Mouse (Mus musculus) heart, embryonic 14.5 days (tissue): Measurements from ENCODE around the gene Sec24d. TPM values are rescaled to one million over a fixed set of nuclear protein-coding genes. Genes with fewer than 3 reads are reported as not detected.
A peak's percentile ranks its signal among the peaks of the same experiment; 100 is the strongest.

ENCODE experiments used
- ATAC-seq: fragments of 200-750 bp; cut with Nextera tagmentation; 2 replicates; pipeline ENCODE4 v1.8.0; 2017; ENCODE audit warnings: low read depth, moderate TSS enrichment; ENCODE audit not compliant: insufficient number of reproducible peaks, insufficient read depth, low FRiP score
- H3K27ac ChIP-seq, 2 experiments: fragments of 200-500 bp in 1 of 2; fragments of 300-500 bp in 1 of 2; sonication (generic) in 1 of 2; replicated peaks in 1 of 2; 2 replicates each; pipeline ENCODE4 v1.5.1; 2012 to 2014; ENCODE audit warnings: low read depth in 2 of 2, low read length in 2 of 2, control low read depth in 1 of 2, mild to moderate bottlenecking in 1 of 2, mixed read lengths in 1 of 2; ENCODE audit not compliant: control insufficient read depth in 1 of 2, insufficient read depth in 1 of 2
- H3K27me3 ChIP-seq: fragments of 300-500 bp; sonication (generic); 2 replicates; pipeline ENCODE4 v1.6.1; 2014; ENCODE audit warnings: mild to moderate bottlenecking, low read length, control low read depth; ENCODE audit not compliant: control insufficient read depth, insufficient read depth
- H3K36me3 ChIP-seq: fragments of 300-500 bp; sonication (generic); 2 replicates; pipeline ENCODE4 v1.6.1; 2014; ENCODE audit warnings: mild to moderate bottlenecking, control low read depth, low read length, mixed read lengths; ENCODE audit not compliant: control insufficient read depth, insufficient read depth
- H3K4me1 ChIP-seq, 2 experiments: fragments of 200-500 bp in 1 of 2; fragments of 300-500 bp in 1 of 2; sonication (generic) in 1 of 2; 2 replicates each; pipeline ENCODE4 v1.6.1; 2012 to 2014; ENCODE audit warnings: low read length in 2 of 2, control low read depth in 1 of 2, mixed read lengths in 1 of 2; ENCODE audit not compliant: control insufficient read depth in 2 of 2, insufficient read depth in 2 of 2
- H3K4me2 ChIP-seq: fragments of 300-500 bp; sonication (generic); 2 replicates; pipeline ENCODE4 v1.6.1; 2014; ENCODE audit warnings: mild to moderate bottlenecking, low read length
- H3K4me3 ChIP-seq, 2 experiments: fragments of 200-500 bp in 1 of 2; fragments of 300-500 bp in 1 of 2; sonication (generic) in 1 of 2; 2 replicates each; pipeline ENCODE4 v1.5.1; 2012 to 2014; ENCODE audit warnings: low read length in 2 of 2, mild to moderate bottlenecking in 2 of 2, control low read depth in 1 of 2, low read depth in 1 of 2, moderate library complexity in 1 of 2; ENCODE audit not compliant: control insufficient read depth in 1 of 2, insufficient read depth in 1 of 2
- H3K9ac ChIP-seq: fragments of 300-500 bp; sonication (generic); 2 replicates; pipeline ENCODE4 v1.6.1; 2014; ENCODE audit warnings: mild to moderate bottlenecking, low read length
- H3K9me3 ChIP-seq: fragments of 300-500 bp; sonication (generic); 2 replicates; pipeline ENCODE4 v1.6.1; 2016; ENCODE audit warnings: low read length, control low read depth; ENCODE audit not compliant: control insufficient read depth
- WGBS: fragments of 180-500 bp; shearing (Covaris S2); extraction: QIAGEN DNeasy Blood & Tissue Kit; methylation state at CpG from one replicate; pipeline ENCODE4 v1.1.7; 2014; 5-methylcytosine and 5-hydroxymethylcytosine counted together
- polyA plus RNA-seq: library from polyadenylated mRNA; unstranded; fragments of >200 nt; fragmentation: Nextera tagmentation; extraction: Ambion mirVana; gene quantifications from 2 replicates; pipeline ENCODE4 v1.2.1, GENCODE M21; 2014

Sec24d gene
- 70.8 and 72.8 TPM in 2 replicates for polyA plus RNA-seq

- no peaks in the 10 kb centered on the region for H3K27me3 ChIP-seq
- 3% methylated on average over 65 of the region's 68 CpGs for WGBS
- peak within 1 kb of the TSS; percentile 78 for H3K4me2 ChIP-seq
- peak within 1 kb of the TSS; percentile 87 for H3K9ac ChIP-seq
- H3K4me3 ChIP-seq = peak within 1 kb of the TSS; percentile 65 to 72
- peak; percentile 79 for ATAC-seq
- H3K4me1 ChIP-seq = peaks cover 3 to 17% of the 10 kb centered on the region in 2 experiments
- H3K9me3 ChIP-seq = no peaks in the 10 kb centered on the region
- peak within 1 kb of the TSS; percentile 58 to 90 for H3K27ac ChIP-seq
- H3K36me3 ChIP-seq = peaks cover 27% of the 10 kb centered on the region
Measured at GRCm38 (mm10) chr3:123266753-123267651, at the start of gene Sec24d. Gene Sec24d, plus strand, starts transcription at chr3:123267455.

GRCm38 (mm10) chr3:123218646-123219045, 48.6 kb upstream of the Sec24d start:
- Histone ChIP-seq H3K4me3 (no peak overlapping the region), H3K4me1 (no peaks in the 10 kb centered on the region), H3K27ac (no peak overlapping the region), H3K4me2 (no peak overlapping the region), H3K27me3 (no peaks in the 10 kb centered on the region), H3K9me3 (0 out of 2 replicates have a peak, but pooled peaks cover 2% of the 10 kb centered on the region), H3K36me3 (no peaks in the 10 kb centered on the region), H3K9ac (no peak overlapping the region)
- 67% methylated on average over 6 of the region's 6 CpGs for WGBS
- no peak for ATAC-seq

GRCm38 (mm10) chr3:123227276-123227675, 40.0 kb upstream of the Sec24d start:
- H3K9me3 ChIP-seq = peaks cover 9% of the 10 kb centered on the region; the same call in 1 of the 2 replicates
- H3K4me3 ChIP-seq = no peak overlapping the region
- H3K27ac ChIP-seq = no peak overlapping the region
- H3K36me3 ChIP-seq = no peaks in the 10 kb centered on the region
- no peaks in the 10 kb centered on the region for H3K27me3 ChIP-seq
- no peak overlapping the region for H3K4me2 ChIP-seq
- H3K9ac ChIP-seq = no peak overlapping the region
- H3K4me1 ChIP-seq = peaks cover 2 to 10% of the 10 kb centered on the region in 2 experiments; a peak in 3 of 4 replicates
- ATAC-seq = no peak
- WGBS = 60% methylated on average over 3 of the region's 3 CpGs

GRCm38 (mm10) chr3:123231639-123232038, 35.6 kb upstream of the Sec24d start:
- 84% methylated on average over 2 of the region's 2 CpGs for WGBS
- Histone ChIP-seq H3K4me1 (peaks cover 7 to 22% of the 10 kb centered on the region in 2 experiments), H3K36me3 (no peaks in the 10 kb centered on the region), H3K9ac (no peak overlapping the region), H3K9me3 (peaks cover 7% of the 10 kb centered on the region; the same call in 1 of the 2 replicates), H3K4me3 (no peak overlapping the region), H3K27me3 (no peaks in the 10 kb centered on the region), H3K27ac (no peak overlapping the region), H3K4me2 (no peak overlapping the region)
- ATAC-seq = no peak

GRCm38 (mm10) chr3:123234191-123234836, 32.9 kb upstream of the Sec24d start:
- ATAC-seq = no peak
- Histone ChIP-seq H3K27ac (peak overlapping the region; percentile 38 to 43), H3K9ac (peak overlapping the region; percentile 58)

GRCm38 (mm10) chr3:123235495-123235894, 31.8 kb upstream of the Sec24d start:
- 18% methylated on average over 7 of the region's 7 CpGs for WGBS
- peaks cover 6% of the 10 kb centered on the region; the same call in 1 of the 2 replicates for H3K9me3 ChIP-seq
- peak overlapping the region; percentile 53 to 62; a peak in 3 of 4 replicates for H3K27ac ChIP-seq
- peak overlapping the region; percentile 78 for H3K9ac ChIP-seq
- H3K27me3 ChIP-seq = no peaks in the 10 kb centered on the region
- peaks cover 15 to 22% of the 10 kb centered on the region in 2 experiments for H3K4me1 ChIP-seq
- peak overlapping the region; percentile 62 to 76 for H3K4me3 ChIP-seq
- peak overlapping the region; percentile 74 for H3K4me2 ChIP-seq
- no peaks in the 10 kb centered on the region for H3K36me3 ChIP-seq
- no peak for ATAC-seq

More at GRCm38 (mm10) chr3:123234191-123234836, 32.9 kb upstream of the Sec24d start:
- no peaks in the 10 kb centered on the region for H3K36me3 ChIP-seq
- peaks cover 7% of the 10 kb centered on the region; the same call in 1 of the 2 replicates for H3K9me3 ChIP-seq
- H3K4me3 ChIP-seq = peak overlapping the region; percentile 17 to 21; a peak in 3 of 4 replicates
- H3K4me2 ChIP-seq = peak overlapping the region; percentile 74
- no peaks in the 10 kb centered on the region for H3K27me3 ChIP-seq
- peaks cover 15 to 23% of the 10 kb centered on the region in 2 experiments for H3K4me1 ChIP-seq
- 25% methylated on average over 16 of the region's 16 CpGs for WGBS

- peaks cover 15 to 22% of the 10 kb centered on the region in 2 experiments for H3K4me1 ChIP-seq
- H3K27ac ChIP-seq = peak within 1 kb of the TSS; percentile 53 to 62
- H3K9me3 ChIP-seq = peaks cover 5% of the 10 kb centered on the region; the same call in 1 of the 2 replicates
- peak within 1 kb of the TSS; percentile 62 to 76 for H3K4me3 ChIP-seq
- H3K4me2 ChIP-seq = peak within 1 kb of the TSS; percentile 74
- peak within 1 kb of the TSS; percentile 78 for H3K9ac ChIP-seq
- under 1% methylated on average over 20 of the region's 20 CpGs for WGBS
- no peaks in the 10 kb centered on the region for H3K36me3 ChIP-seq
- ATAC-seq = peak; percentile 60
- no peaks in the 10 kb centered on the region for H3K27me3 ChIP-seq
Measured at GRCm38 (mm10) chr3:123235921-123236320, 31.3 kb upstream of the Sec24d start, which contains the start of gene Synpo2. Gene Synpo2, minus strand, starts transcription at chr3:123236149.
